Mouse (Mus musculus) limb, embryonic 14.5 days (tissue): ENCODE results near the gene Creb3. TPM values are rescaled to one million over a fixed set of nuclear protein-coding genes. Genes with fewer than 3 reads are reported as not detected.

Experiments used
- ATAC-seq: fragments of 200-750 bp; cut with Nextera tagmentation; 2 replicates; pipeline ENCODE4 v1.8.0; 2017; ENCODE audit warnings: low read depth, moderate number of reproducible peaks, moderate TSS enrichment; ENCODE audit not compliant: low FRiP score
- DNase-seq: peaks from one replicate; pipeline ENCODE4 v3.0.0-alpha.2; 2015; ENCODE audit warnings: low spot score
- H3K27ac ChIP-seq: fragments of 300-500 bp; sonication (generic); replicated peaks from 2 replicates; pipeline ENCODE4 v1.5.1; 2014; ENCODE audit warnings: low read depth, mild to moderate bottlenecking, low read length, moderate library complexity, mixed read lengths
- H3K27me3 ChIP-seq: fragments of 300-500 bp; sonication (generic); 2 replicates; pipeline ENCODE4 v1.6.1; 2014; ENCODE audit warnings: low read length, mixed read lengths; ENCODE audit not compliant: control insufficient read depth, insufficient read depth
- H3K36me3 ChIP-seq: fragments of 300-500 bp; sonication (generic); 2 replicates; pipeline ENCODE4 v1.6.1; 2014; ENCODE audit warnings: mild to moderate bottlenecking, low read length, moderate library complexity, mixed read lengths; ENCODE audit not compliant: control insufficient read depth, insufficient read depth
- H3K4me1 ChIP-seq: fragments of 300-500 bp; sonication (generic); 2 replicates; pipeline ENCODE4 v1.6.1; 2014; ENCODE audit warnings: antibody characterized with exemption, low read length, mixed read lengths; ENCODE audit not compliant: control insufficient read depth, insufficient read depth
- H3K4me2 ChIP-seq: fragments of 300-500 bp; sonication (generic); replicated peaks from 2 replicates; pipeline ENCODE4 v1.6.1; 2014; ENCODE audit warnings: low read depth, mild to moderate bottlenecking, low read length, moderate library complexity; ENCODE audit not compliant: severe bottlenecking
- H3K4me3 ChIP-seq: fragments of 300-500 bp; sonication (generic); replicated peaks from 2 replicates; pipeline ENCODE4 v1.5.1; 2014; ENCODE audit warnings: low read length
- H3K9ac ChIP-seq: fragments of 300-500 bp; sonication (generic); 2 replicates; pipeline ENCODE4 v1.6.1; 2014; ENCODE audit warnings: mild to moderate bottlenecking, low read depth, low read length, moderate library complexity; ENCODE audit not compliant: severe bottlenecking
- H3K9me3 ChIP-seq: fragments of 300-500 bp; sonication (generic); 2 replicates; pipeline ENCODE4 v1.6.1; 2016; ENCODE audit warnings: low read length; ENCODE audit not compliant: control insufficient read depth
- POLR2A ChIP-seq: fragments of 200-500 bp; IDR thresholded peaks from 2 replicates; pipeline ENCODE4 v1.8.0; 2012; ENCODE audit warnings: inconsistent platforms, mild to moderate bottlenecking, moderate library complexity, borderline replicate concordance; ENCODE audit not compliant: insufficient read depth, insufficient read length; ENCODE audit errors: extremely low read depth
- WGBS: fragments of 180-500 bp; shearing (Covaris S2); extraction: QIAGEN DNeasy Blood & Tissue Kit; methylation state at CpG from one replicate; pipeline ENCODE4 v1.1.7; 2014; 5-methylcytosine and 5-hydroxymethylcytosine counted together
- polyA plus RNA-seq, 2 experiments: library from polyadenylated mRNA; depleted of rRNA in 1 of 2; stranded (reverse) in 1 of 2; unstranded in 1 of 2; fragments of >200 nt; fragmentation: Nextera tagmentation in 1 of 2; extraction: Ambion mirVana in 1 of 2; gene quantifications; 2 replicates each; pipeline versions ENCODE4 v1.2.1 to v1.2.3; 2012 to 2014

The Creb3 gene
- polyA plus RNA-seq, 2 experiments = 51.7 to 78.5 TPM

GRCm38 (mm10) chr4:43530581-43530980, 31.6 kb upstream of the Creb3 start:
- no peak overlapping the region for H3K9ac ChIP-seq
- H3K4me2 ChIP-seq = no peak overlapping the region
- ATAC-seq (no peak; the same call in 1 of the 2 replicates), DNase-seq (peak; percentile 64)
- H3K4me1 ChIP-seq = no peaks in the 10 kb centered on the region
- WGBS = 23% methylated on average over 7 of the region's 7 CpGs
- H3K36me3 ChIP-seq = peaks cover 54% of the 10 kb centered on the region
- H3K27ac ChIP-seq = no peak overlapping the region
- H3K27me3 ChIP-seq = 0 out of 2 replicates have a peak, but pooled peaks cover 2% of the 10 kb centered on the region
- no peaks in the 10 kb centered on the region for H3K9me3 ChIP-seq
- no peak overlapping the region for H3K4me3 ChIP-seq
- no peak for TF ChIP-seq POLR2A

GRCm38 (mm10) chr4:43533270-43533669, 28.9 kb upstream of the Creb3 start:
- no peak for TF ChIP-seq POLR2A
- Histone ChIP-seq H3K9me3 (no peaks in the 10 kb centered on the region), H3K36me3 (peaks cover 81% of the 10 kb centered on the region), H3K27me3 (no peaks in the 10 kb centered on the region), H3K4me2 (no peak overlapping the region), H3K27ac (no peak overlapping the region), H3K4me3 (no peak overlapping the region), H3K9ac (no peak overlapping the region), H3K4me1 (no peaks in the 10 kb centered on the region)
- 91% methylated on average over 9 of the region's 9 CpGs for WGBS
- DNase-seq (no peak), ATAC-seq (no peak)

GRCm38 (mm10) chr4:43535628-43536027, 26.5 kb upstream of the Creb3 start:
- no peaks in the 10 kb centered on the region for H3K9me3 ChIP-seq
- no peak overlapping the region for H3K4me3 ChIP-seq
- DNase-seq = no peak
- no peaks in the 10 kb centered on the region for H3K27me3 ChIP-seq
- no peak overlapping the region for H3K4me2 ChIP-seq
- TF ChIP-seq POLR2A = no peak
- ATAC-seq = no peak
- 96% methylated on average over 8 of the region's 8 CpGs for WGBS
- no peaks in the 10 kb centered on the region for H3K4me1 ChIP-seq
- H3K9ac ChIP-seq = no peak overlapping the region
- peaks cover 100% of the 10 kb centered on the region for H3K36me3 ChIP-seq
- no peak overlapping the region for H3K27ac ChIP-seq

- no peak for TF ChIP-seq POLR2A
Measured at GRCm38 (mm10) chr4:43536031-43536430, 26.1 kb upstream of the Creb3 start.

GRCm38 (mm10) chr4:43542044-43542443, 20.1 kb upstream of the Creb3 start:
- no peak for ATAC-seq
- WGBS = 61% methylated on average over 3 of the region's 3 CpGs
- H3K27me3 ChIP-seq = no peaks in the 10 kb centered on the region
- peaks cover 95% of the 10 kb centered on the region for H3K36me3 ChIP-seq
- no peak overlapping the region for H3K4me2 ChIP-seq
- TF ChIP-seq POLR2A = no peak
- H3K4me1 ChIP-seq = no peaks in the 10 kb centered on the region
- no peak overlapping the region for H3K9ac ChIP-seq
- no peaks in the 10 kb centered on the region for H3K9me3 ChIP-seq
- DNase-seq = no peak
- no peak overlapping the region for H3K4me3 ChIP-seq
- H3K27ac ChIP-seq = no peak overlapping the region

More at GRCm38 (mm10) chr4:43536031-43536430, 26.1 kb upstream of the Creb3 start:
- H3K27ac ChIP-seq = no peak overlapping the region
- no peak for DNase-seq
- H3K4me2 ChIP-seq = no peak overlapping the region
- WGBS = 94% methylated on average over 9 of the region's 9 CpGs
- H3K36me3 ChIP-seq = peaks cover 100% of the 10 kb centered on the region
- H3K4me1 ChIP-seq = no peaks in the 10 kb centered on the region
- H3K9ac ChIP-seq = no peak overlapping the region
- no peaks in the 10 kb centered on the region for H3K9me3 ChIP-seq
- no peak for ATAC-seq
- H3K27me3 ChIP-seq = no peaks in the 10 kb centered on the region
- H3K4me3 ChIP-seq = no peak overlapping the region

GRCm38 (mm10) chr4:43546375-43547047, 15.6 kb upstream of the Creb3 start:
- Histone ChIP-seq H3K27me3 (no peaks in the 10 kb centered on the region), H3K9ac (no peak overlapping the region), H3K36me3 (peaks cover 100% of the 10 kb centered on the region), H3K27ac (no peak overlapping the region), H3K4me1 (no peaks in the 10 kb centered on the region), H3K9me3 (no peaks in the 10 kb centered on the region), H3K4me3 (no peak overlapping the region), H3K4me2 (no peak overlapping the region)
- TF ChIP-seq POLR2A = no peak
- 93% methylated on average over 11 of the region's 12 CpGs for WGBS
- DNase-seq = no peak
- ATAC-seq = no peak
